Mouse (Mus musculus) neural tube, embryonic 12.5 days (tissue): Measurements from ENCODE around the gene Prdm12. TPM values are rescaled to one million over a fixed set of nuclear protein-coding genes. Genes with fewer than 3 reads are reported as not detected.

ENCODE experiments used
- ATAC-seq: fragments of 200-750 bp; cut with Nextera tagmentation; 2 replicates; pipeline ENCODE4 v1.8.0; 2017; ENCODE audit warnings: low read depth, mild to moderate bottlenecking, moderate TSS enrichment, moderate library complexity; ENCODE audit not compliant: low FRiP score
- H3K27ac ChIP-seq: fragments of 300-500 bp; sonication (generic); 2 replicates; pipeline ENCODE4 v1.5.1; 2016
- H3K27me3 ChIP-seq: fragments of 300-500 bp; sonication (generic); replicated peaks from 2 replicates; pipeline ENCODE4 v1.6.1; 2016; ENCODE audit warnings: mild to moderate bottlenecking
- H3K36me3 ChIP-seq: fragments of 300-500 bp; sonication (generic); 2 replicates; pipeline ENCODE4 v1.6.1; 2016; ENCODE audit warnings: mild to moderate bottlenecking
- H3K4me1 ChIP-seq: fragments of 300-500 bp; sonication (generic); 2 replicates; pipeline ENCODE4 v1.6.1; 2016
- H3K4me2 ChIP-seq: fragments of 300-500 bp; sonication (generic); replicated peaks from 2 replicates; pipeline ENCODE4 v1.6.1; 2016; ENCODE audit warnings: mild to moderate bottlenecking
- H3K4me3 ChIP-seq: fragments of 300-500 bp; sonication (generic); 2 replicates; pipeline ENCODE4 v1.5.1; 2016
- H3K9ac ChIP-seq: fragments of 300-500 bp; sonication (generic); 2 replicates; pipeline ENCODE4 v1.6.1; 2016; ENCODE audit warnings: mild to moderate bottlenecking
- H3K9me3 ChIP-seq: fragments of 300-500 bp; sonication (generic); 2 replicates; pipeline ENCODE4 v1.6.1; 2016; ENCODE audit warnings: mild to moderate bottlenecking
- WGBS: fragments of 180-500 bp; shearing (Covaris S2); methylation state at CpG from one replicate; pipeline ENCODE4 v1.1.7; 2016; 5-methylcytosine and 5-hydroxymethylcytosine counted together
- polyA plus RNA-seq: library from polyadenylated mRNA; unstranded; fragments of >200 nt; fragmentation: Nextera tagmentation; extraction: Ambion mirVana; gene quantifications from 2 replicates; pipeline ENCODE4 v1.2.1, GENCODE M21; 2016

Gene Prdm12
- polyA plus RNA-seq, 1 experiment from 2014 or later: 54.2 TPM

GRCm38 (mm10) chr2:31635281-31636137, 4.3 kb upstream of the Prdm12 start:
- Histone ChIP-seq H3K4me1 (peaks cover 56% of the 10 kb centered on the region), H3K27me3 (peaks cover 100% of the 10 kb centered on the region), H3K9me3 (no peaks in the 10 kb centered on the region), H3K27ac (0 out of 2 replicates have a peak overlapping the region, but pooled peaks have one; percentile 3), H3K4me2 (peak overlapping the region; percentile 53), H3K4me3 (peak overlapping the region; percentile 34), H3K36me3 (no peaks in the 10 kb centered on the region), H3K9ac (peak overlapping the region; percentile 39)
- under 1% methylated on average over 52 of the region's 52 CpGs for WGBS
- ATAC-seq: no peak

DNA sequence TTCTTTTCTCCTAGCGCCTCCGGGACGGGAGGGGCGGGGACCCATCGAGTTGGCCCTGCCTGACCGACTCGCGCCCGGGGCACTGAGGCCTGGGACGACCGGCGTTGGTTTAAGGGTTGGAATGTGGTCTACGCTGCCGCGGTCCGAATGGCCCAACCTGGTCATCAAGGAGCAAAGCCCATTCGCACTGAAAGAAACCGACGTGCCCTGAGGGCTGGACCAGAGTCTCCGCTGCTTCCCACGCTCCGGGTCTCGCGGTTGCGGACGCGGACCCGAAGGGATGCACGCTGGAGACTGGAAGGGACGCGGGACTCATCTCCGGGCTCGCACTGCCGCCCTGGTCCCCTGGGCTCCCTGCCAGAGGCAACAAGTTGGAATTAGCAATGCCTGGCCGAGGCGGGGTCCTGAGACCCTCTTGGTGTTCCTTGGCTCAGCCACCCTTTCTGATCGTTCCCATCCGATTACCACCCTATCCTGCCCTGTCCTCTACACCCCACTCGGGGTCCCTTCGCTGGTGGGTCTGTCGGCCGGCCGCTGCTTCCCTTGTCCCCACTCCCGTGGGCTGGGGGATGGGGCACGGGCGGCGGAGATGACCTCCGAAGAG, 3.6 kb upstream of the Prdm12 start:
- H3K9ac ChIP-seq: peak overlapping the region; percentile 39
- H3K4me3 ChIP-seq: peak overlapping the region; percentile 34
- H3K9me3 ChIP-seq: no peaks in the 10 kb centered on the region
- under 1% methylated on average over 48 of the region's 48 CpGs for WGBS
- H3K4me2 ChIP-seq: peak overlapping the region; percentile 53
- H3K27me3 ChIP-seq: peaks cover 96% of the 10 kb centered on the region
- H3K36me3 ChIP-seq: no peaks in the 10 kb centered on the region
- H3K4me1 ChIP-seq: peaks cover 60% of the 10 kb centered on the region
- peak; percentile 30 for ATAC-seq
- peak overlapping the region; percentile 3 for H3K27ac ChIP-seq

- Histone ChIP-seq H3K36me3 (no peaks in the 10 kb centered on the region), H3K9me3 (no peaks in the 10 kb centered on the region), H3K27me3 (peaks cover 96% of the 10 kb centered on the region), H3K9ac (0 out of 2 replicates have a peak overlapping the region, but pooled peaks have one; percentile 42), H3K4me2 (peak overlapping the region; percentile 53), H3K4me1 (peaks cover 64% of the 10 kb centered on the region), H3K27ac (0 out of 2 replicates have a peak overlapping the region, but pooled peaks have one; percentile 3), H3K4me3 (peak overlapping the region; percentile 34)
- under 1% methylated on average over 35 of the region's 35 CpGs for WGBS
- ATAC-seq: peak; percentile 83
These were observed 3.1 kb upstream of the Prdm12 start for GRCm38 (mm10) chr2:31636742-31637141.

GRCm38 (mm10) chr2:31637311-31637710, 2.5 kb upstream of the Prdm12 start:
- no peak for ATAC-seq
- H3K4me2 ChIP-seq: peak overlapping the region; percentile 53
- peaks cover 70% of the 10 kb centered on the region for H3K4me1 ChIP-seq
- no peaks in the 10 kb centered on the region for H3K36me3 ChIP-seq
- H3K27ac ChIP-seq: no peak overlapping the region
- 0 out of 2 replicates have a peak overlapping the region, but pooled peaks have one; percentile 42 for H3K9ac ChIP-seq
- peak overlapping the region; percentile 34 for H3K4me3 ChIP-seq
- H3K27me3 ChIP-seq: peaks cover 96% of the 10 kb centered on the region
- no peaks in the 10 kb centered on the region for H3K9me3 ChIP-seq
- under 1% methylated on average over 12 of the region's 12 CpGs for WGBS

DNA sequence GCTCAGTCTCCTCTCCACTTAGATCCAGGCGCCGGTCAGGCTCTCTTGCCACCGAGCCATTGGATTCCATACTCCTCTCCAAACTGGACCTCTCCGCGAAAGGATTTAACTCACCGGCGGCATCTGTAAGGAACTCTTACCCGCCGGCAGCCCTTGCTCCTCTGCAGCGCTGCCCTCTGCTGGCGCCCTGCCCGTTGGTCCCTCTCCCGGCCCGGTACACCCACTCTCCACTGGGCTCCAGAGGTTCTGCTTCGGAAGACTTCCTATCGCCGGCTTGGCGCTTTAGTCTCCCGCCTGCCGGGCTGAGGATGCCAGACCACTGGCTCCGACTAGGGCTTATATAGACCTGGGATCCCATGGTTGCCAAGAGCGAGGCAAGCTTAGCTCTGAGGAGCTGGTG, 2.0 kb upstream of the Prdm12 start:
- Histone ChIP-seq H3K4me1 (peaks cover 70% of the 10 kb centered on the region), H3K9ac (peak overlapping the region; percentile 42; the same call in 1 of the 2 replicates), H3K9me3 (no peaks in the 10 kb centered on the region), H3K4me3 (peak overlapping the region; percentile 34), H3K36me3 (no peaks in the 10 kb centered on the region), H3K27me3 (peaks cover 96% of the 10 kb centered on the region), H3K27ac (no peak overlapping the region), H3K4me2 (peak overlapping the region; percentile 53)
- 0% methylated on average over 22 of the region's 22 CpGs for WGBS
- no peak for ATAC-seq

GRCm38 (mm10) chr2:31638581-31639465, 1.0 kb upstream of the Prdm12 start:
- Histone ChIP-seq H3K4me3 (peak overlapping the region; percentile 34), H3K27me3 (peaks cover 96% of the 10 kb centered on the region), H3K9ac (0 out of 2 replicates have a peak overlapping the region, but pooled peaks have one; percentile 42), H3K36me3 (no peaks in the 10 kb centered on the region), H3K4me2 (peak overlapping the region; percentile 53), H3K27ac (no peak overlapping the region), H3K4me1 (peaks cover 70% of the 10 kb centered on the region), H3K9me3 (no peaks in the 10 kb centered on the region)
- WGBS: 2% methylated on average over 30 of the region's 34 CpGs
- no peak for ATAC-seq

DNA sequence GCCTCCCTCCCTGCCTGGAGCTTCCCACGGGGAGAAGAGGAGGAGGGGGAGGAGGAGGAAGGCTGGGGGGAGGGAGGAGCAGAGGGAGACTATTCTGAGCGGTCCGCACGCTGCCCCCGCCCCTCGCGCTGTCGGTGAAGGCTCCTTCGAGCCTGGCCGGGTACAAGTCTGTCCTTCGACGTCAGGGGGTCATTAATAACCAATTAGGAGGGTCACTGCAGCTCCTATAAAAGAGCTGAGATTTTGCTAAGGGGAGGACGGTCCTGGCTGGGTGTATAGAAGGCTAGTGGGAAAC, 424 bp upstream of the Prdm12 start:
- 0 out of 2 replicates have a peak overlapping the region, but pooled peaks have one; percentile 21 for H3K9ac ChIP-seq

GRCm38 (mm10) chr2:31640609-31641507, 1.0 kb downstream of the Prdm12 start:
- peak overlapping the region; percentile 31 for H3K4me3 ChIP-seq
- peak overlapping the region; percentile 53 for H3K4me2 ChIP-seq
- under 1% methylated on average over 48 of the region's 48 CpGs for WGBS
- H3K9ac ChIP-seq: peak overlapping the region; percentile 54
- H3K4me1 ChIP-seq: peaks cover 59% of the 10 kb centered on the region
- peaks cover 96% of the 10 kb centered on the region for H3K27me3 ChIP-seq
- H3K9me3 ChIP-seq: no peaks in the 10 kb centered on the region
- ATAC-seq: peak; percentile 39; the same call in 1 of the 2 replicates
- no peak overlapping the region; the same call in none of the 2 replicates for H3K27ac ChIP-seq
- H3K36me3 ChIP-seq: no peaks in the 10 kb centered on the region

More for the DNA sequence above, 424 bp upstream of the Prdm12 start:
- no peak overlapping the region for H3K27ac ChIP-seq
- peaks cover 96% of the 10 kb centered on the region for H3K27me3 ChIP-seq
- ATAC-seq: no peak
- WGBS: 2% methylated on average over 13 of the region's 13 CpGs
- H3K4me1 ChIP-seq: peaks cover 70% of the 10 kb centered on the region
- H3K4me2 ChIP-seq: peak overlapping the region; percentile 53
- peak overlapping the region; percentile 31 for H3K4me3 ChIP-seq
- H3K36me3 ChIP-seq: no peaks in the 10 kb centered on the region
- H3K9me3 ChIP-seq: no peaks in the 10 kb centered on the region

DNA sequence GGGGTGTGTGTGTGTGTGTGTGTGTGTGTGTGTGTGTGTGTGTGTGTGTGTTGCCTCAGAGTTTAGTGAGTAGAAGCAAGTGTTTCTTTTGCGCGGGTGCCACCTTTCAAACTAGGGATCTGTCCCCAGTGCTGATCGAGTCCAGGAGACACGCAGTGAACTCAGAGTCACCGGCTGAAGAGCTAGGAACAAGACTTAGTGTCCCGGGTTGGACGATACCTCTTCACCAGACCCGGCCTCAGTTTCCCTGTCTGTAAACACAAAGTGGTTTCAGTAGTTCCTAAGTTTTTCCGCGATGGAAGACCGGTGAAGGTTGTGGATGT, 1.6 kb downstream of the Prdm12 start:
- ATAC-seq: no peak
- Histone ChIP-seq H3K9ac (peak overlapping the region; percentile 51), H3K9me3 (no peaks in the 10 kb centered on the region), H3K4me2 (peak overlapping the region; percentile 47), H3K4me1 (peaks cover 53% of the 10 kb centered on the region), H3K36me3 (no peaks in the 10 kb centered on the region), H3K27ac (no peak overlapping the region), H3K4me3 (peak overlapping the region; percentile 31), H3K27me3 (peaks cover 96% of the 10 kb centered on the region)
- 1% methylated on average over 11 of the region's 11 CpGs for WGBS

GRCm38 (mm10) chr2:31641929-31642328, 2.1 kb downstream of the Prdm12 start:
- no peak for ATAC-seq
- H3K36me3 ChIP-seq: no peaks in the 10 kb centered on the region
- peaks cover 96% of the 10 kb centered on the region for H3K27me3 ChIP-seq
- H3K4me2 ChIP-seq: peak overlapping the region; percentile 47
- 2% methylated on average over 18 of the region's 18 CpGs for WGBS
- peaks cover 48% of the 10 kb centered on the region for H3K4me1 ChIP-seq
- no peaks in the 10 kb centered on the region for H3K9me3 ChIP-seq
- H3K4me3 ChIP-seq: peak overlapping the region; percentile 31
- no peak overlapping the region for H3K27ac ChIP-seq
- H3K9ac ChIP-seq: peak overlapping the region; percentile 51
